In the genomic region with DNA sequence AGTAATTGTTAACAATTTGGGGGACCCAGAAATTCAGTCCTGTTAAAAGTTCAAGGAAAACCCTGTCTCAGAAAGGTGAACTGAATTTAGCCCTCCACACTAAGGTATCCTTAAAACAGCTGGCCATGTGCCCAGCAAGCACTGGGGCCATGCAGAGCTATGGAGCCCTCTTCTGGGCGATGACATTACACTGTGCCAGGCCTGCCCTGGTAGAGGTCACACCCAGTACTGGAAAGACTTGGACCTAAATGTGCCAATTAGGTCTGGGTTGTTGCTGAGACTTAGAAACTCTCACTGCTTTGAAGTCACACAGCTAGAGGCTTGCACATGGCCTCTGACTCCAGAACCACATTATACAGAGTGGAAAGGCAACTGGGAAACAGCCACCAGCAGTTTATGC, we compare ENCODE assay signal across 9 mouse cellular contexts. TPM values are rescaled to one million over a fixed set of nuclear protein-coding genes. Genes with fewer than 3 reads are reported as not detected.
DNase-seq lines count a peak whose midpoint lies in the region; ATAC-seq lines count a peak whose summit lies in the region.
"Had no signal": no experiment of that assay in that cellular context is flagged by ENCODE, and none has a peak within 500 bp of the region (broad histone marks: within the 10 kb centered on the region; RNA-seq: fewer than 3 reads in every experiment).

No protein-coding gene starts in this region.

- no peak overlapping the region for H3K4me2 ChIP-seq in forebrain, embryonic 13.5 days
- H3K4me2 ChIP-seq: neural tube, embryonic 13.5 days had no signal

- peak; percentile 66; the same call in 1 of the 2 replicates for ATAC-seq in forebrain, embryonic 13.5 days
- ATAC-seq in granulocyte monocyte progenitor cell, adult 5-6 weeks (replicated peaks; ENCODE audit: poor library complexity, severe bottlenecking) = no peak

- no peaks in the 10 kb centered on the region for H3K36me3 ChIP-seq in forebrain, embryonic 13.5 days (ENCODE audit: poor library complexity, severe bottlenecking)
- no peaks in the 10 kb centered on the region for H3K36me3 ChIP-seq in forebrain, embryonic 10.5 days (replicated peaks)
- H3K36me3 ChIP-seq: neural tube, embryonic 13.5 days had no signal

- 61% methylated on average over 1 of the region's 1 CpGs for WGBS in forebrain, embryonic 13.5 days
- 67% methylated on average over 1 of the region's 1 CpGs for whole genome bisulfite sequencing in forebrain, embryonic 10.5 days

- DNase-seq in forebrain, embryonic 10.5 days (ENCODE audit: extremely low spot score, low spot score) = no peak
- peak; percentile 66 for DNase-seq in left cerebral cortex, postnatal 4 days
- DNase-seq in left cerebral cortex, adult 9 months (ENCODE audit: low spot score in 2 of 2) = no peak
- DNase-seq in cerebellum, adult 11-12 months = peak; percentile 67
- DNase-seq in kidney, adult 8-10 months = peak; percentile 15 to 32
- DNase-seq in spleen, adult 12 weeks (ENCODE audit: low spot score) = no peak

- H3K9ac ChIP-seq in forebrain, embryonic 13.5 days = no peak overlapping the region
- H3K9ac ChIP-seq: neural tube, embryonic 13.5 days had no signal

- peaks cover 4% of the 10 kb centered on the region; the same call in 1 of the 2 replicates for H3K4me1 ChIP-seq in forebrain, embryonic 13.5 days
- no peaks in the 10 kb centered on the region for H3K4me1 ChIP-seq in forebrain, embryonic 10.5 days
- H3K4me1 ChIP-seq: neural tube, embryonic 13.5 days had no signal

- intact Hi-C loops in left cerebral cortex, postnatal 4 days (cut with DNase I) = no loop called here

- H3K9me3 ChIP-seq in forebrain, embryonic 13.5 days (replicated peaks) = no peaks in the 10 kb centered on the region
- H3K9me3 ChIP-seq in forebrain, embryonic 10.5 days = no peaks in the 10 kb centered on the region
- H3K9me3 ChIP-seq: neural tube, embryonic 13.5 days had no signal

- no peaks in the 10 kb centered on the region for H3K27me3 ChIP-seq in forebrain, embryonic 13.5 days
- H3K27me3 ChIP-seq in forebrain, embryonic 10.5 days (ENCODE audit: poor library complexity, severe bottlenecking) = no peaks in the 10 kb centered on the region
- H3K27me3 ChIP-seq: neural tube, embryonic 13.5 days had no signal

- H3K27ac ChIP-seq in forebrain, embryonic 13.5 days = no peak overlapping the region
- no peak overlapping the region for H3K27ac ChIP-seq in forebrain, embryonic 10.5 days
- H3K27ac ChIP-seq: neural tube, embryonic 13.5 days had no signal

- H3K4me3 ChIP-seq in forebrain, embryonic 13.5 days = no peak overlapping the region
- no peak overlapping the region for H3K4me3 ChIP-seq in forebrain, embryonic 10.5 days
- H3K4me3 ChIP-seq: neural tube, embryonic 13.5 days had no signal

RNA-seq across cellular contexts. Expression of a gene that starts 45.2 kb away (rescaled TPM):
- 36.2 and 38.3 TPM in 2 replicates for polyA plus RNA-seq in forebrain, embryonic 13.5 days (2015; fragmentation: Nextera tagmentation; extraction: Ambion mirVana)
- 51.3 and 54.1 TPM in 2 replicates for polyA plus RNA-seq in forebrain, embryonic 10.5 days (2016; fragmentation: Nextera tagmentation; extraction: Ambion mirVana)
- 10 to 100 TPM; 15.3 to 16.3 TPM for total RNA-seq in left cerebral cortex, postnatal 4 days (2021)
- total RNA-seq in granulocyte monocyte progenitor cell, adult 5-6 weeks (2014; fragmentation: Nextera tagmentation) = 27.8 and 30.0 TPM in 2 replicates
- total RNA-seq in granulocyte monocyte progenitor cell, adult 5-6 weeks (2017) = 50.3 and 58.6 TPM in 2 replicates

Comparison
In these comparisons a context has a peak if more than half of its experiments do, and no peak if none do; other contexts are left out.
1. DNase-seq: peak in left cerebral cortex, postnatal 4 days (single experiment), cerebellum, adult 11-12 months (single experiment) and kidney, adult 8-10 months (2 of 2); none in forebrain, embryonic 10.5 days (single experiment), left cerebral cortex, adult 9 months (0 of 2) and spleen, adult 12 weeks (single experiment).